Mouse (Mus musculus): ENCODE results near the gene Scrt2.
A peak's percentile ranks its signal among the peaks of the same experiment; 100 is the strongest.

The Scrt2 gene

DNA sequence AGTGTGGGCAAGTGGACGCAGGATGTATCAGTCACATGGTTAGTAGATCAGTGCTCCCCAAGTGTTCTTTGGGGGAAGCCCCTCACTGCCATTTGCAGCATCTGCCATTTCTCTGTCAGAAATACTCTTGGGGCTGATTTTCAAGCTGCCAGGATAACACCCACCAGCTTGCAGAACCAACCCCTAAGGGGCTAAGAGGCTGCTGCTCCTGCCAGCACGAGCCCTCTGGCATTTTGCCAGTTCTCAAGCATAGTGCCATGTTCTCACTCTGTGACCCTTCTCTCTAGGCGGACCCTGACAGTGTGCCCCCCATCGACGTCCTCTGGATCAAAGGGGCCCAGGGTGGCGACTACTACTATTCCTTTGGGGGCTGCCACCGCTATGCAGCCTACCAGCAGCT lies 27.4 kb downstream of the Scrt2 start:
- no peak for DNase-seq

DNA sequence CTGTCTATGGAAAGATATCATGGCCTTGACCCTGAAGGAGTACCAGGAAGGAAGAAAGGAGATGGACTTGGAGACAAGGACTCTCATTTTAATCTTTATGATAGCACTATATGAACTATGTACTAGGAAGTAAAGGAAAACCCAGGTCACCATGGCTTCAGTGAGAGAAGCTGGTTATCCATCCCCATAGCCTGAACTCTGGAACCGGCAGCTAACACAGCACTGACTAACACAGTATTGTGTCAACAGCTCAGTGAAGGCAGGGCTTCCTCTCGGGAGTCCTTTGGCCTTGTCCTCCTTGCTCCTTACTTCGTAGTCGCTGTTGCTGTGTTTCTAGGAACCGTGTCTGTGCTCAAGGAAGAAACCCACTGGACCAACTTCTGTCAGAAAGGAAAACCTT lies 28.1 kb downstream of the Scrt2 start:
- no peak for DNase-seq

DNA sequence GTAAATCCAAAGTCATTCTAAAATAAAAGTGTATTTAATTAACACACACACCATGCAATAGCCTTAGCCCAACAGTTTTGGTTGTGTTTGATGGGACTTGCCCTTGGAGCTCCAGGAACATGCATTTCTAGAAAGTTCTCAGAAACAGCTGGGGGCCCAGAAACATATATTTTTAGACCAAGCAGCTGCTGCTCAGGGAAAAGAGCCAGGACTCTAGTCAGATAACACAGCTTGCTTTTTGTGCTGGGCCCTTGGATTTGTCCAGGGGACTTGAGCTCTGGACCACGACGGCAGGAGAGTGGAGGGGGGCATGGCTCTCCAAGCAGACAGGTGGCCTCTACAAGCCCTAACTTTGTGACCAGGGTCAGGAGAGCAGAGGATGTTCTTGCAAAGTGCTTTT lies 30.0 kb downstream of the Scrt2 start:
- DNase-seq: no peak

DNA sequence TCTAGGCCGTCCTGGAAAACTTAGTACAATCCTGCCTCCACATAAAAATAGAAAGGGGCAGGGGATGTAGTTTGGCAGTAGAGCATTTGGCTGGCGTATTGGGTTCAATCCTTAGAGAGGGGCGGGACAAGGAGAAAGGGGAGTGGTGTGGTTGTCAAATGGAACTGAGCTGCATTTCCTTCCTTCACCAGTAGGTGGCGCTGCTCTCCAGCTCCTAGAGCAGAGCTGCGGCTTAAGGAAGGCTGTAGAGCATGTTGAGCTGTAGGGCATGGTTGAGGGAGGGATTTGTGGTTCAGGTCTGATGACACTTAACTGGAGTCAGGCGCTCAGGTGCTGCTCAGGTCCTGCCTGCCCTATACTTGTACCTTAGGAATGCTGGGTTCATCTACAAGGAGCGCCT lies 30.6 kb downstream of the Scrt2 start:
- peak; percentile 85 for DNase-seq

DNA sequence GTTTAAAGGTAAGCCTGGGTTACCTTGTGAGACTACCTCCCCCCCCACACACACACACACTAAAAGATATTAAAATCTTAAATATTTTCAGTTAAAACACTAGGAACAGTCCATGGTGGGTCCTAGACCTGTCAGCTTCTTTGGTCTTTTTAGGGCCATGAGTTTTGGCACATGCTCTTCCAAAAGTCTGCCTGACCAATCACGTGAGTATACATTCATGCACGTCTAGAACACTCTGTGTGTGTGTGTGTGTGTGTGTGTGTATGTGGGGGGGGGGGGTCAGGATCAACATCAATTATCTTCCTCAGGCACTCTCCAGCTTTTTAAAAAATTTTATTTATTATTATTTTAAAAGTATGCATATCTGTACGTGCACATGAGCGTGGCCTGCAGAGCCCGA lies 31.2 kb downstream of the Scrt2 start:
- DNase-seq: no peak

DNA sequence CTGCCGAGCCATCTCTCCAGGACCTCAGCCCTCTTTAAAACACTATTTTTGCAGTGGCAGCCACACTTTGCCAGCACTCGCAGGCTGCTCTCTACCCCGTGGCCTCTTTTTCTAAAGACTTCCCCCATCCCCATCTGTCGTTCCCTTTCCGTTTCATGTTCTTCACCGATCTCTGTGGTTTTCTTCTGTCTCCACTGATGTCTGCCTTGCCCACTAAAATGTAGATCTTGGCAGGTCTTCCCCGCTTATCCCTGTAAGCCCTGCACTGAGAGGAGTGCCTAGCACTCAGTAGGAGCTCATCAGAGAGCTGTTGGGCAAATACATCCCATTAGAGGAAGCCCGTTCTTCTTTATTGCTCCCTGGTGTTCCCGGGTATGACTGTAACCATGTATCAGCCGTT lies 31.6 kb downstream of the Scrt2 start:
- DNase-seq: no peak

DNA sequence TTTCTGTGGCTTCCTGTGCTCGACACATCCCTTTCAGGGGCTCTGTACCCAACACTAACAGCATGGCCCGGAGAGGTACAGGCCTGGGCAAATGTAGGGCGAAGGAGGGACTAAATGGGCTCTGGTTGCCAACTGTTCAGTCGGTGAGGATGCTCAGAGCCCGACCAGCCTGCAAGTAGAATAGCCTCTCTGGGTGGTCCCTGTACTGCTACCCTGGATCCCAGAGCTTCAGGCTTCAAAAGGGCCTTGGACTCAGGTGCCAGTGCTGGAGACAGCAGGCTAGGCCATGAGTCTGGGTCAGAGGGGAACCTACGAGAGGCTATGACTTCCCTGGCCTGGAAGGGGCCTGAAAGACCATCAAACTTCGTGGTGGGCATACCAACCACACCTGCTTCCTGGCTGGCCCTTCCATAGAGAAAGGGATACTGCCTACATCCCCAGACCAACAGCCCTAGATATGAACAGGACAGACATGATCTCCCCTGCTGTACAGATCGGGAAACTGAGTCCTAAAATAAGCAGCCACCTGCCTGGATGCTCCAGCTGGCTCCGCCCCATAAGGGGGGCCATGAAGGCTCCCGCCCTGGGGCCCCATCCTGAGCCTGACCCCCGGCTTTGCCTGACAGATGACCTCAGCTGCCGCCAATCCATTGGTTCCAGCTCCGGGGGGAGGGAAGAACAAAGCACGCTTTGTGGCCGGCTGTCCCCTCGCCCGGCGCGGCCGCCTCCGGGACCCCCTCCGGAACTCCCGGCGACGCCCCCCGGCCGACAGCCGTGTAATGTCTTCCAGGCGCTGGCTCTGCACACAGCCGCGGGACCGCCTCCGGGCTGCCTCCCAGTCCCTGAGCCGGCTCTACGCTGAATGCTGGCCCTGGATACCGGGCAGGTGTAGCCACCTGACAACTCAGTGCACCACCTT lies 33.0 kb downstream of the Scrt2 start:
- no peak for DNase-seq

DNA sequence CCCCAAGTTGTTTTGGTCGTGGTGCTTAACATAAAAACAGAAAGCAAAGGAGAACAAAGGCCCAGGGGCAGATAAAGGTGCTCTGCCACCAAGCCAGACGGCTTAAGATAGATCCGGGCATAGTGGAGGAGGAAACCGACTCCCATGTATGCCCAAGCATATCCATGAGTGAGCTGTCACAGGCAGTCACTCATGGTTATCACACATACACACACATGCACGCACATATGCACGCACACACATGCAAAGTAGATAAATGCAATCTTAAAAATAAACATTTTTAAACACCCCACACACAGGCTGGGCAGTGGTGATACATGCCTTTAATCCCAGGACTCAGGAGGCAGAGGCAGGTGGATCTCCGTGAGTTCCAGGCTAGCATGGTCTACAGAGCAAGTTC lies 36.4 kb downstream of the Scrt2 start:
- no peak for DNase-seq

DNA sequence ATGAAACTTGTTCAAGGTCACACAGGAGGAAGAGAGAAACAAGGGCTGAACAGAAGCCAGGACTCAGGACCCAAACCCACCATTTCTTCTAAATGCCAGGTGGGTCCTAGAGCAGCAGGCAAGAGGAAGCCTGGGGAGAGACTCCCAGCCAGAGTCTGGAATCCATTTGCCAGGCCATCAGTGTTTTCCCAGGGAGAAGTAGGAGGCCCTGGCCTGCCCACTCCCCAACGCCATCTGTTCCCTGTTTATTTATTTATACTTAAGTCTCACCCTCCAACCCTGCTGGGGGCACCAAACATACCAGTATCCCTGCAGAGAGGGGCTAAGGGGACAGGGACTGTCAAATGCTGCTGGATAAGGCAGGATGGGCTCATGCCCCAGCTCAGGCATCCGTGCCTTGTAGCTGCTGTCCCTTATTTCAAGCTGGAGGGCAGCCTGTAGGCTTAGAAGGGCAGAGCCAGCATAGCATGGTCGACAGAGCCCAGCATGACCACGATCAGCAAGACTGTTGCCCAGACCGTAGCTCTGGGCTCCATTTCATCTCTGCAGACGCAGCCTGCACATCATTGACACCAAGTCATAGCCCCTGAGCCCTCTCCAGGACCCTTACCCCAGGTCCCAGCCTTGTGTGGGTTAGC lies 38.0 kb downstream of the Scrt2 start:
- no peak for DNase-seq

DNA sequence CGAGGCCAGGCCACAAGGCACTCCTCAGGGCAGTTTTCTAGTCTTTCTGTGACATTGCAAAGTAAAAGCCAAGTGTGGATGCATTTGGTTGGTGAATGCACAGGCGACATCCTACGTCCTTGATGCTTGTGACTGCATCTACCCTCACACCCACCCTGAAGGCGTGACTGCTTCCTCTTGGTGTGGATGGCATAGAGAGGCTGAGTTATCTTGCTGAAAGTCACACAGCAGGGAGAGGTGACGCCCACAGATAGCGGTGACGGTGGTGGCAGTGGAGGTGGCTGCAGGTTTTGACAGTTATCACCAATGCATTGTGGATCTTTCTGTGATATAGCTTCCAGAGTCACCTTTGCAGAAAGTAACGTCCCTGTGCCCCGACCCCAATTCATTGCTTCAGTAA lies 41.6 kb downstream of the Scrt2 start:
- DNase-seq: no peak

DNA sequence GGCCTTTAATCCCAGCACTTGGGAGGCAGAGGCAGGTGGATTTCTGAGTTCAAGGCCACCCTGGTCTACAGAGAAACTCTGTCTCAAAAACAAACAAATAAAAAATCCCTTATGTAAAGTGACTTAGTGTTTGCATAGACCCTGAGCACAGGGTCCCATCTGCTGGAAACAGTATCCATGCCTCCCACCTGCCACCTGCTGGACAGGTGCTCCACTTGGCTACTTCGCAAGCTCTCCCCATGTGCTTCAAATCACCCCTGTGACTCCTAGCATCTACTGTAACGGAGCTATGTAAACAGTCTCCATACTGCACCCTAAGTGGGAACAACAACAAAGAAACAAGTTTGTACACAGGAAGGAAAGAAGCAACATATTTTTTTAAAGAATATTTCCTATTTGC lies 47.3 kb downstream of the Scrt2 start:
- no peak for DNase-seq

DNA sequence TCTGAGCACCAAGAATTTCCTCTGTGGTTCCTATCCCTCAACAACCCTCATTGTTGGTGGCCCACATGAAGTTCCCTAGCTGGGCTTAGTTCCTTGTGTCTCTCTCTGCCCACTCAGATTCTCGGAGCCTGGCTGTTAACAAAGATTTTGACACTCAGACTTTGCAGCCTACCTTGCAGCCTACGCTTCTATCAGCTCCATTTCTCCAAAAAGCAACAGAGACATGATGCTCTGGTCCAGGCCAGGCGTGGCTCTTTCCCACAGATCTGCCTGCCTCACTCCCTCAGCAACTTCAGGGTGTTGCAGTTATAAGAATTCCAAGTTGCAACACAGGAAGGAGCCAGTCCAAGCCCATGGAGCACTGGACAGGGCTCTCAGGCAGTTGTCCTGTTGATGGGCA lies 48.4 kb downstream of the Scrt2 start:
- no peak for DNase-seq

DNA sequence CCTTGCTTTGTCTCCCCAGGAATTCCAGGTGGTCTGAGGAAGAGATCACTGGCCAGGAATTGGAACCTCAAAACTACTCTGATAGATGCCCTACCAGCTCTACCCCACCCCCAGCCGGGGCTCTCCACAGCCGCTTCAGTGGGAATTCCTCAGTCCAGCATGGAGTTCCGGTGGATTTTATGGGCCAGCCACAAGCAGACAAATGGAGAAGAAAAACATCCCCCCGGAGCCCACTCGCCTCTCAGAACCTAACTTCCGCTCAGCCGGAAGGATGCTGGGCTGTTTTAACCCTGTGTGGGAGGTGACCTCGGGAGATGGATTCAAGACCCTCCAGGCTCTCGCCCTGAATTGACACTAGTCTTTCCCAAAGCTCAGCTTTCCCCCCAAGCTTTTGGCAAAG lies 50.7 kb downstream of the Scrt2 start:
- DNase-seq: no peak

DNA sequence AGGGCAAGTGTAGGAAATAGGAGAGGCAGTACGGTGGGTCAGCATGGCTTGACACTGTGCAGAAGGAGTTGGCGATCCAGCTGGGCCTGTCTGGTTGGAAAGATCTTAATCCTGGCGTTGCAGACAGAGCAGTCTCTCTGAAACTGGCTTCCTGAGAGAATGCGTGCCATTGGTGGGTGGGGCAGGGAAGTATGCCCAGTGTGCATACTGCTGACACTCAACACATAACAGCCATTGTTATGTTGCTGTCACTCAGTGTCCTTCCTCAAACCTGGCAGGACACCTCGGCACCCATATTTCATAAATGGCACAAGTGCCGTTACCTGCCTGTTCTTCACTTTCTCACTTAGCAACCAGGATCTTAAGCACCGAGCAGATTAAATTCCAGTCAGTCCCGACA lies 51.4 kb downstream of the Scrt2 start:
- no peak for DNase-seq

DNA sequence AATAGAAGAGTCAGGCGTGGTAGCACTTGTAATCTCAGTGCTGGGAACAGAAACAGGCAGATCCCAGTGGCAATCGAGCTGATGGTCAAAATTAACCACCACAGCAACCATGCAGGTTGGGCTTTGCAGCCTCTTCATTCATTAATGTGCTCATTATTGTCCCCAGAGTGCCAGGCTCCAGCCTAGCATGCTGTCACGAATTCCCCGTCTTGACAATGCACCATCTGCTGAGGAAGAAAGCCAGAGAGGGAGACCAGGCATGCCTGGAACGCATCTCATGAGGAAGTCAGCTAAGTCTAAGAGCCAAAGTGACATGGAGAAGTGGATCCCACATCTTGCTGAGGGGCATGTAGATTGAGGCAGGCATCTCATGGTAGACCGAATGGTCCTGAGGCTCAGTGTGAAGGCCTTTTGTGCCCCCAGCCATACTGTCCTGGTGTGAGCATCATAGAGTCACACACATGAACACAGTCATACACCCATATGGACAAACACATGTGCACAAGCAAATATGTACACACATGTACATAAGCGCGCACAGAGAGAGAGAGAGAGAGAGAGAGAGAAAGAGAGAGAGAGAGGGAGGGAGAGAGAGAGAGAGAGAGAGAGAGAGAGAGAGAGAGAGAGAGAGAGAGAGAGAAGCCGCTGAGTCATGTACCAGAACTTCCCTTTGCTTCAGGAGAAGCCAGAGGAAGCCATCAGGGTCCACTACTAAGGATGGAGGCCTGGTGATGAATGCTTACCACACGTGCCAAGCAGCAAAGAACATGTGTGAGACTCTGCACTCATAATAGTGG lies 58.1 kb downstream of the Scrt2 start:
- no peak for DNase-seq

DNA sequence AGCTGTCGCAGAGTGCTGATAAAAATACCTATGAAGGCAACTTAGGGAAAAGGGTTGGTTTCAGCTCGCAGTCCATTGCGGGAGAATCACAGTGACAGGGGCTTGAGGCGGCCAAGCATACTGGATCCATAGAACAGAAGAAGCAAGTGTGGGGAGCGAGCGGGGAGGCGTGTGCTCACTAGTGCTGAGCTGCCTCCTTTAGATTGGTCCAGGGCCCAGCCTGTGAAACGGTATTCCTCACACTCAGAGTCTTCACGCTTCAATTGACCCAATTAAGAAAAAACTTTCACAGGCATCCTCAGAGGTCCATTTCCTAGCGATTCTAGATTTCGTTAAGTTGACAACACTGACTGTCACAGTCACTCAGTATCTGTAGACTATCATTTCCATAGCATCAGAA lies 59.6 kb downstream of the Scrt2 start:
- DNase-seq: no peak

DNA sequence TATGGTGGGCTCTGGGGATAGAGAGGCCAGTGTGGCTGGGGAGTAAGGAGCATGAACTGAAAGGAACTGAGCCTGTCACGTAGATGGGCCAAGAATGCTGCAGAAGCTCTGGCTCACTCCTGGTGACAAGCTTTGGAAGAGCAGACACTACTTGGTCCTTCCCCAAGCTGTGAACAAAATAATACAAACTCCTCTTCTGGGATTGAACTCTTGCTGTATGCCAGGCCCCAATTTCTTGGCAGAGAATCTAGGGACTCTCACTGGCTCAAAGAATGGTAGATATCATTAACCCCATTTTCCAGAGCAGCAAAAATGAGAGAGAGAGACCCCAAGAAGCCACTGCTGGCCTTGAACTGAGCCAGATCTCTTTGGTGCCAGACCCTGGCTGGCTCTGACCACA lies 60.2 kb downstream of the Scrt2 start:
- DNase-seq: no peak

DNA sequence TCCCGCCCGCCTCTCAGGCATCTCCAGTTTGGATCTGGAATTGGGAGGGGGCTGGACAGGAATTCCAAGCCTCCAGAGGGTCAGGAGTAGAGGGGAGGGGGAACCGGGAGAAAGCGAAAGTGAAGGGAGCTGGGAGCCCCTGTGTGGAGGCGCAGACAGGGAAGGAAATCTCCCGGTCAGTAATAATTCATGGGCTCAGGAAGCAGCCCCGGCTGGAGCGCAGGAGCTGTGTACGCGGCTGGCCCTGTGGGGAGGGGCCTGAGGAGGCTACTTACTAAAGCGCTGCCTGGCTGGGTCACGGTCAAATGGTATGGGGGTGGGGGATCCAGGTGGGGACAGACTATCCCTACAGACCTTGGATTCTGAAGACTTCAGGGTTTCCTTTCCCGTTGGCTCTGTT lies 60.7 kb downstream of the Scrt2 start:
- no peak for DNase-seq

DNA sequence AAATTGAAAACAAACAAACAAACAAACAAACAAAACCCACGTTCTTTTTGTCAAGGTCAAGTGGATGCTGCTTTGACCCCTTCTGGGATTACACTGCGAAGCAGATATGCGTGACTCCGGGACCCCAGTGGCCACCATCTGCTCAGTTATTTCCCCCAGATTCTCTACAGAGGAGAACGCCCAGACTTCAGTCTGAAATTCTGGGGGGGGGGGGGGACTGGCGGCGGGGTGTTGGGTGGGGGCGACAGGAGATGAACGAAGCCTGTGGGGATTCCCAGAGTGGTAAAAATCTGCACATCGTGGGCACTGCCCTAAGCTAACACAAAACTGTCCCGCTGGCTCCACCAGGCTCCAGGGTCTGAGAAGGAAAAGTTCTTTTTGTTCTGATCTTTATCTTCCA lies 61.2 kb downstream of the Scrt2 start:
- no peak for DNase-seq

DNA sequence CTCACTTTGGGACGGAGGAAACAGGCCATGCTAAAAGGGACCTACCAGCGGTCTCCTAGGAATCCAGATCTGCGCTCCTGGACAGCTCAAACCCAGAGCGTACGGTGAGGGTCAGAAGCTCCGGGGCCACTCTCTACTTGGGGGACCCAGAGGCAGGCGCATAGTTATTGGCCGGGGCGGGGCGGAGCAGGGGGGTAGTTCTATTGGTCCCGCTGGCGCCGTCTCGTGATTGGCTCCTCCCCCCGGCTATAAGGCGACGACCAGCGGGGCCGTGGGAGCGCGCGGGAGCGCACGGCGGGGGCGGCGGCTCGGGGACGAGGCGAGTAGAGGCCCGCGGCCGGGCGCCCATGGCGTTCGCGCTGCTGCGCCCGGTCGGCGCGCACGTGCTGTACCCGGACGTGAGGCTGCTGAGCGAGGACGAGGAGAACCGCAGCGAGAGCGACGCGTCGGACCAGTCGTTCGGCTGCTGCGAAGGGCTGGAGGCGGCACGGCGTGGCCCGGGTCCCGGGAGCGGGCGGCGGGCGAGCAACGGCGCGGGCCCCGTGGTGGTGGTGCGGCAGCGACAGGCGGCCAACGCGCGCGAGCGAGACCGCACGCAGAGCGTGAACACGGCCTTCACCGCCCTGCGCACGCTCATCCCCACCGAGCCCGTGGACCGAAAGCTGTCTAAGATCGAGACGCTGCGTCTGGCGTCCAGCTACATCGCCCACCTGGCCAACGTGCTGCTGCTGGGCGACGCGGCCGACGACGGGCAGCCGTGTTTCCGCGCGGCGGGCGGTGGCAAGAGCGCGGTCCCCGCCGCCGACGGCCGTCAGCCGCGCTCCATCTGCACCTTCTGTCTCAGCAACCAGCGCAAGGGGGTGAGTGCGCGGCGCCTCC lies 62.2 kb downstream of the Scrt2 start, which contains the start of gene Tcf15:
TSS of gene Tcf15 (plus strand) at position 283 of the 879 bp plus-strand sequence.
- DNase-seq: peak; percentile 10

DNA sequence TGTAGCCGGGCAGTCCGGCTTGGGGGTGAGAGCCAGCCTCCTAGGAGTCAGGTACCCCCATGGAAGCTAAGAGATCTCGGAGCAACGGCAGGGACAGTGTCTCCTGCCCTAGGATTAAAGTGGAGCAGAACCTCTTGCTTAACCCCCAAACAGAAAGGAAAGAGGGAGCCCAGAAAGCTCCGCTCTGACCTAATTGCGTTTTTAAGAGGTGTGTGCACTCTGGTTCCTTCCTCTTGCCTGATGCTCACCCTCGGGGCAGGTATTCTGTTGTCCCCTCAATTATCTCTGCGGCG lies 62.8 kb downstream of the Scrt2 start:
- no peak for DNase-seq

DNA sequence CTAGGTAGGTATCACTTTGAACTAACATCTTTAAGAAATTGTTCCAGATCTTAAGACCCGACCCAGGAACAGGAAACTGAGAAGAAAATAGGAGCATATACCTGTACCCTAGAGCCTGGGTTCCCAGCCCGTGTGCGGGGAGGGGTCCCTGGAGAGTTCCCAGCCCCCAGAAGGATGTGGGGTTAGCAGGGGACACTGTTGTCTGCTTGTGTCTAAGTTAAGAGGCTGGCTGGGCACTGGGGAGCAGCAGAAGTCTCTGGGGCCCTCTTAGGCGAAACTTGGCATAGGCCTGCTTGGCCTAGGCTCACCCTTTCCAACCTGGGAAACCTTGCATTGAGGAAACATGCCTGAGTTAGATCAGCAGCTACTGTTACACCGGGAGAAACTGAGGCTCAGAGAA lies 63.2 kb downstream of the Scrt2 start:
- DNase-seq: no peak
